Mouse (Mus musculus): ENCODE results near the gene Daam1. TPM values are rescaled to one million over a fixed set of nuclear protein-coding genes. Genes with fewer than 3 reads are reported as not detected.
"Not testable (repeated sequence)": the region's sequence is repeated elsewhere in the genome, so short reads cannot be mapped to it uniquely, and the experiment has no call there.

Gene Daam1
- polyA plus RNA-seq, 1 experiment from 2014 or later, result 11.0 TPM

DNA sequence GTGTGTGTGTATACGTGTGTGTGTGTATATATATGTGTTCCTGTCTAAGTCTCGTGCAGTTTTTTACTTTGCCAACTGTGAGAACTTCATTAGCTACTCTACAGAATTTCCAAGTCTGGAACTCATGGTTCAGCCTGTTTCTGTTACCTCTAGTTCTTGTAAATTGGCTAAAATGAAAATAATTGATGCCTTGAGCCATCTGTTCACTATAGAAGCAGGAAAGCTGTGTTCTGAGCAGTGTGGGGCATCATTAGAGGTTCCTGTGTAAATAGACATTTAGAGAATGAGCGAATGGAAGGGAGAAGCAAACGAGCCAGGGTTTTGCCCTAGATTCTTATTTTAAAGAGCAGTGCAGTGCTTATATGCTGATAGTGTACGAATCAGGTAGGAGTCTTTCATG is 14.6 kb downstream of the Daam1 start:
- Histone ChIP-seq H3K4me3 (ENCODE audit: low read depth, low read length) (no peak overlapping the region), H3K9ac (replicated peaks; ENCODE audit: low read depth) (no peak overlapping the region), H3K9me3 (ENCODE audit: low read length) (no peaks in the 10 kb centered on the region), H3K4me2 (replicated peaks; ENCODE audit: low read depth, low read length) (no peak overlapping the region), H3K27me3 (replicated peaks; ENCODE audit: insufficient read depth, low read length) (no peaks in the 10 kb centered on the region), H3K4me1 (ENCODE audit: insufficient read depth, low read depth, low read length) (peaks cover 23% of the 10 kb centered on the region; the same call in 1 of the 2 replicates), H3K36me3 (ENCODE audit: insufficient read depth, low read length) (no peaks in the 10 kb centered on the region), H3K27ac (ENCODE audit: low read length) (no peak overlapping the region)
- DNase-seq (ENCODE audit: low spot score) (no peak), ATAC-seq (no peak)
- 81% methylated on average over 5 of the region's 5 CpGs for WGBS
- TF ChIP-seq CTCF (IDR thresholded peaks at IDR 0.05) (no peak), EP300 (IDR thresholded peaks at IDR 0.05) (no peak)

DNA sequence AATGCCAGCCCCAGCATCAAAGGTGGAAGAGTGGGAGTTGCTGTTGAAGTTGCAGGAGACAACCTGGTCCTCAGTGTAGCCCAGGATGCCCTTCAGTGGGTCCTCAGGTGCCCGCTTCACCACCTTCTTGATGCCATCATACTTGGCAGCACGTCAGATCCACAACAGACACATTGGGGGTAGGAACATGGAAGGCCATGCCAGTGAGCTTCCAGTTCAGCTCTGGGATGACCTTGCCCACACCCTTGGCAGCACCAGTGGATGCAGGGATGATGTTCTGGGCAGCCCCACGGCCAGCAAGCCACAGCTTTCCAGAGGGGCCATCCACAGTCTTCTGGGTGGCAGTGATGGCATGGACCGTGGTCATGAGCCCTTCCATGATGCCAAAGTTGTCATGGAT is 15.5 kb downstream of the Daam1 start:
- H3K9ac ChIP-seq (replicated peaks; ENCODE audit: low read depth); DNase-seq (ENCODE audit: low spot score); H3K4me3 ChIP-seq (ENCODE audit: low read depth, low read length); H3K27ac ChIP-seq (ENCODE audit: low read length); H3K9me3 ChIP-seq (ENCODE audit: low read length); H3K4me2 ChIP-seq (replicated peaks; ENCODE audit: low read depth, low read length); H3K27me3 ChIP-seq (replicated peaks; ENCODE audit: insufficient read depth, low read length); H3K36me3 ChIP-seq (ENCODE audit: insufficient read depth, low read length); ATAC-seq: not testable (repeated sequence)
- peaks cover 18% of the 10 kb centered on the region; the same call in 1 of the 2 replicates for H3K4me1 ChIP-seq (ENCODE audit: insufficient read depth, low read depth, low read length)
- 96% methylated on average over 4 of the region's 4 CpGs for WGBS

DNA sequence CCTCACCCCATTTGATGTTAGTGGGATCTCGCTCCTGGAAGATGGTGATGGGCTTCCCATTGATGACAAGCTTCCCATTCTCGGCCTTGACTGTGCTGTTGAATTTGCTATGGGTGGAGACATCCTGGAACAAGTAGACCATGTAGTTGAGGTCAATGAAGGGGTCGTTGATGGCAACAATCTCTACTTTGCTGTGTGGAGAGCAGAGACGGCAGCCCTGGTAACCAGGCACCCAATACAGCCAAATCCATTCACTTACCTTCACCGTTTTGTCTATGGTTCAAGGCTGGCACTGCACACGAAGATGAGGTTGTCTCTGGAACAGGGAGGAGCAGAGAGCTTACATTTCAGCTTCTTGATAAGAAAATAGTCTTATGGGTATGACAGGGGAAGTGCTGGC is 16.1 kb downstream of the Daam1 start:
- DNase-seq (ENCODE audit: low spot score); ATAC-seq: not testable (repeated sequence)

DNA sequence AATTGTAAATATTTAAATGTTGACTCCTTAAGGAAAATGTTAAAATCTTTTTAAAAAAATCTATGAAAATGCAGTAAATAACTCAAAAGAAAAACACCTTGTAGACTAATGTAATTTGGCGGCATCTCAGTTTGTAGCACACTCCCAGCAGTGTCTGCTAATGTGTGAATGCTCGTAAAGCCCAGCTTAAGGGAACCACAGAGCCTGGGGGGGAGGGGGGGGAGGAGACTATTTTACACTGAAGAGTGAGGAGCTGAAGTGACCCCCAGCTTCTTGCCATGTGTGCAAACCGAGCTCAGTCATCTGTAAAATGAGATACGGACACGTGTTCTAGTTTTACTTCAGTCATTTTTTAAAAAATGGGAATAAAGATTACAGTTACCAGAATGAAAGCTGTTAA is 16.7 kb downstream of the Daam1 start:
- no peak overlapping the region for H3K27ac ChIP-seq (ENCODE audit: low read length)
- no peak overlapping the region for H3K4me3 ChIP-seq (ENCODE audit: low read depth, low read length)
- no peak overlapping the region for H3K9ac ChIP-seq (replicated peaks; ENCODE audit: low read depth)
- H3K4me1 ChIP-seq (ENCODE audit: insufficient read depth, low read depth, low read length), result peaks cover 7% of the 10 kb centered on the region; the same call in 1 of the 2 replicates
- H3K36me3 ChIP-seq (ENCODE audit: insufficient read depth, low read length), result no peaks in the 10 kb centered on the region
- H3K4me2 ChIP-seq (replicated peaks; ENCODE audit: low read depth, low read length), result no peak overlapping the region
- TF ChIP-seq CTCF (IDR thresholded peaks at IDR 0.05) (no peak), EP300 (IDR thresholded peaks at IDR 0.05) (no peak)
- ATAC-seq (no peak), DNase-seq (ENCODE audit: low spot score) (no peak)
- H3K27me3 ChIP-seq (replicated peaks; ENCODE audit: insufficient read depth, low read length), result no peaks in the 10 kb centered on the region
- H3K9me3 ChIP-seq (ENCODE audit: low read length), result no peaks in the 10 kb centered on the region
- WGBS, result 82% methylated on average over 5 of the region's 5 CpGs

More for the DNA sequence above, 16.1 kb downstream of the Daam1 start:
- H3K4me2 ChIP-seq (replicated peaks; ENCODE audit: low read depth, low read length); H3K27me3 ChIP-seq (replicated peaks; ENCODE audit: insufficient read depth, low read length); H3K36me3 ChIP-seq (ENCODE audit: insufficient read depth, low read length); H3K4me3 ChIP-seq (ENCODE audit: low read depth, low read length); H3K27ac ChIP-seq (ENCODE audit: low read length); H3K9me3 ChIP-seq (ENCODE audit: low read length); H3K9ac ChIP-seq (replicated peaks; ENCODE audit: low read depth): not testable (repeated sequence)
- 89% methylated on average over 6 of the region's 6 CpGs for WGBS
- H3K4me1 ChIP-seq (ENCODE audit: insufficient read depth, low read depth, low read length), result peaks cover 12% of the 10 kb centered on the region; the same call in 1 of the 2 replicates

DNA sequence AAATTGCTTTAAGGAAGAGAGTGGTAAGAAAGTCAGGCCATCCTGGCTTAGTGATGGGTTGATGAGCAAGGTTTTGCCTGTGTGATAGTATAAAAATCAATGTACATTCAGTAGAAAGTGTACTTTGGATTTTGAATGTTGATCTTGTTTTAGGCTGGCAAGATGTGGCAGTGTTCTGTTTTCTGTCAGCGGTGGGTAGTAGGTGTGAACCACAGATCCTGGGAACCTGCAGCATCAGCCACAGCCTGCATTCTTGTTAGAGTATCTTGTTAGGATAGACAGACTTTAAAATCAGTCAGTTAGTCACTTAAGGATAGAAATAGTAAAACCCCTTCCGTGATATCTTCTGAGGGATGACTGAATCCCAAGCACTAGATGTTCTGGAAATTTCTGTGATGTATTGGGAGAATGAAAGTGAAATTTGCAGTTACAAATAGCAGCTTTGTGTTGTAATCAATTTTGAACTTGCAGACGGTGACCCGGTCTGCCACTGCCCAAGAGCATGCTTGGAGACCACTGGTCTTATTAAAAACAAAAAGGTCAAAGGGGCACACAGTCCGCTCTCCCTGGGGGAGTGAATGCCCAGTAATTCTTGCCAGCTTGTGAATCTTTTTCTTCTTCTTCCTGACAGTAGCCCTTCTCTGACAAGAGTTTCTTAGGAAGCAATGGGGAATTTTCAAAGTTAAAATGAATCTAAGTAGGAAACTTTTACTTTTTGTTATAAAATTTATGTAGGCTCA is 17.3 kb downstream of the Daam1 start:
- no peak overlapping the region for H3K27ac ChIP-seq (ENCODE audit: low read length)
- 59% methylated on average over 5 of the region's 5 CpGs for WGBS
- H3K36me3 ChIP-seq (ENCODE audit: insufficient read depth, low read length), result no peaks in the 10 kb centered on the region
- H3K9me3 ChIP-seq (ENCODE audit: low read length), result no peaks in the 10 kb centered on the region
- H3K4me1 ChIP-seq (ENCODE audit: insufficient read depth, low read depth, low read length), result peaks cover 5% of the 10 kb centered on the region; the same call in 1 of the 2 replicates
- no peak for DNase-seq (ENCODE audit: low spot score)
- ATAC-seq, result no peak
- TF ChIP-seq EP300 (IDR thresholded peaks at IDR 0.05) (no peak), CTCF (IDR thresholded peaks at IDR 0.05) (no peak)
- no peak overlapping the region for H3K4me2 ChIP-seq (replicated peaks; ENCODE audit: low read depth, low read length)
- H3K27me3 ChIP-seq (replicated peaks; ENCODE audit: insufficient read depth, low read length), result no peaks in the 10 kb centered on the region
- H3K4me3 ChIP-seq (ENCODE audit: low read depth, low read length), result no peak overlapping the region
- no peak overlapping the region for H3K9ac ChIP-seq (replicated peaks; ENCODE audit: low read depth)

DNA sequence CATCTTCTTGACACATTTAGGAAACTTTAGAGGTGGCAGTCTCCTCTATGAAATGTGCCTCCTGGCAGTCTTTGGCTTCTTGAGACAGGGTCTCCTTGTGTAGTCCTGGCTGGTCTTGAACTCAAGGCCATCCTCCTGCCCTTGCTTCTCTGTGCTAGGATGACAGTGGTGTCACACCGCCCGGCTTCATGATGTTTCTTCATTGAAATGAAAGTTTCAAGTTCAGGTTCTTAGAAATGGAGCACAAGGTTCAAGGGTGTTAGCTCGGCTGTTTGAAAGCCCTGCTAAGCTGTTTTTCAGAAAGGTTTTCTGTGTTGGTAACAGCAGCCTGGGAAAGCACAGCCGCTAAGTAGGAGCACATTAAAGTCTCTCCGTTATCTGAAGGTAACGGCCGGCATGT is 18.2 kb downstream of the Daam1 start:
- ATAC-seq, result no peak
- no peak overlapping the region for H3K27ac ChIP-seq (ENCODE audit: low read length)
- peaks cover 12% of the 10 kb centered on the region; the same call in 1 of the 2 replicates for H3K4me1 ChIP-seq (ENCODE audit: insufficient read depth, low read depth, low read length)
- H3K9me3 ChIP-seq (ENCODE audit: low read length), result no peaks in the 10 kb centered on the region
- no peak for DNase-seq (ENCODE audit: low spot score)
- no peaks in the 10 kb centered on the region for H3K27me3 ChIP-seq (replicated peaks; ENCODE audit: insufficient read depth, low read length)
- no peak overlapping the region for H3K9ac ChIP-seq (replicated peaks; ENCODE audit: low read depth)
- H3K4me3 ChIP-seq (ENCODE audit: low read depth, low read length), result no peak overlapping the region
- TF ChIP-seq CTCF (IDR thresholded peaks at IDR 0.05), result no peak
- no peak for TF ChIP-seq EP300 (IDR thresholded peaks at IDR 0.05)
- H3K4me2 ChIP-seq (replicated peaks; ENCODE audit: low read depth, low read length), result no peak overlapping the region
- no peaks in the 10 kb centered on the region for H3K36me3 ChIP-seq (ENCODE audit: insufficient read depth, low read length)
- WGBS, result 92% methylated on average over 7 of the region's 7 CpGs

All from lung, postnatal 0 days (tissue).